ENCODE assay signal across 27 mouse cellular contexts in the genomic region with DNA sequence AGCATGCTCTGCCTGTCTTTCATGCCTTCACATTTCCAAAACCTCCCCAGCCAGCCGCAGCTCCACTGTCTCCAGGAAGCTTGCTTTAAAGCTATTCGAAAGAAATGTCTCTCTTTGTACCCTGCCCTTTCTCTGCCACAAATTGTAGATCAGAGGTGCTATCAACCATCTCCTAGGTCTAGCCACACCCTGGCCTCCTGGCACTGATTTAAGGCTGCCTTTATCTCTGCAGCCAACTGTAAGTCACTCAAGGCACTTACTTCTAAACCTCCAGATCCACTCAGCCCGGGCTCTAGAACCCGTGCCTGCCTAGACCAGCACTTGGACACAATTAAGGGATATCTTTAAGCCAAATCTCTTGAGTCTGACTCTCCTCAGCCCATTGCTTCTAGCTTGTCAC. TPM values are rescaled to one million over a fixed set of nuclear protein-coding genes. Genes with fewer than 3 reads are reported as not detected.
"Had no signal": no experiment of that assay in that cellular context is flagged by ENCODE, and none has a peak within 500 bp of the region (broad histone marks: within the 10 kb centered on the region; RNA-seq: fewer than 3 reads in every experiment).

No protein-coding gene starts in this region.

- H3K27ac ChIP-seq: liver, embryonic 13.5 days; liver, embryonic 15.5 days; lung, embryonic 15.5 days; macrophage; stomach, embryonic 15.5 days; stomach, postnatal 0 days had no signal

- ATAC-seq: liver, postnatal 0 days; lung, postnatal 0 days had no signal

- DNase-seq: liver, embryonic 13.5 days; liver, postnatal 0 days; lung, adult 2 months; lung, postnatal 14 days; lung, postnatal 36 days; retina, postnatal 1 day; right cerebral cortex, adult 18-20 months; right cerebral cortex, postnatal 25 days; right cerebral cortex, postnatal 4 days; thymus, adult 2 months; thymus, postnatal 25 days; thymus, postnatal 4 days had no signal

- H3K36me3 ChIP-seq: liver, embryonic 13.5 days; liver, embryonic 15.5 days; lung, embryonic 15.5 days; midbrain, embryonic 12.5 days; midbrain, embryonic 15.5 days; stomach, embryonic 15.5 days had no signal

- H3K9me3 ChIP-seq: liver, embryonic 13.5 days; liver, embryonic 15.5 days; lung, embryonic 15.5 days; megakaryocyte, embryonic 14.5 days; midbrain, embryonic 12.5 days; midbrain, embryonic 15.5 days; stomach, embryonic 15.5 days had no signal

- H3K4me3 ChIP-seq: liver, embryonic 15.5 days; megakaryocyte, embryonic 14.5 days had no signal

- H3K27me3 ChIP-seq: midbrain, embryonic 15.5 days; stomach, embryonic 15.5 days had no signal

- H3K9ac ChIP-seq: liver, embryonic 13.5 days; liver, embryonic 15.5 days; liver, postnatal 0 days; lung, embryonic 15.5 days; stomach, embryonic 15.5 days had no signal

RNA-seq across cellular contexts. Expression of gene Disp2, which starts 1.1 kb away (rescaled TPM):
- total RNA-seq: megakaryocyte progenitor cell, adult 5-6 weeks; monocyte, adult 5-6 weeks had no signal
- polyA plus RNA-seq: macrophage had no signal

RNA-seq across cellular contexts. Expression of gene Phgr1, which starts 5.8 kb away (rescaled TPM):
- total RNA-seq: megakaryocyte progenitor cell, adult 5-6 weeks; midbrain, postnatal 0 days; monocyte, adult 5-6 weeks had no signal
- polyA plus RNA-seq: liver, embryonic 13.5 days; liver, embryonic 15.5 days; liver, postnatal 0 days; lung, embryonic 15.5 days; macrophage; midbrain, embryonic 12.5 days; midbrain, embryonic 15.5 days; midbrain, postnatal 0 days; neural tube, embryonic 11.5 days; neural tube, embryonic 14.5 days; urinary bladder, adult 2 months had no signal
